Mouse (Mus musculus) liver, embryonic 11.5 days (tissue): ENCODE data around the gene Fntb. TPM values are rescaled to one million over a fixed set of nuclear protein-coding genes. Genes with fewer than 3 reads are reported as not detected.
"Not testable (repeated sequence)": the region's sequence is repeated elsewhere in the genome, so short reads cannot be mapped to it uniquely, and the experiment has no call there.

ENCODE experiments used
- ATAC-seq: fragments of 200-750 bp; cut with Nextera tagmentation; replicated peaks from 2 replicates; pipeline ENCODE4 v1.8.0; 2017; ENCODE audit warnings: moderate number of reproducible peaks, mild to moderate bottlenecking, moderate TSS enrichment, moderate library complexity; ENCODE audit not compliant: low FRiP score
- DNase-seq: peaks from one replicate; pipeline ENCODE4 v3.0.0-alpha.2; 2017; ENCODE audit warnings: low spot score
- H3K27ac ChIP-seq: fragments of 300-500 bp; sonication (generic); 2 replicates; pipeline ENCODE4 v1.5.1; 2014; ENCODE audit warnings: mild to moderate bottlenecking, low read depth, low read length, control low read depth
- H3K27me3 ChIP-seq: fragments of 300-500 bp; sonication (generic); replicated peaks from 2 replicates; pipeline ENCODE4 v1.6.1; 2014; ENCODE audit warnings: low read length, mixed read lengths; ENCODE audit not compliant: control insufficient read depth, insufficient read depth
- H3K36me3 ChIP-seq: fragments of 300-500 bp; sonication (generic); 2 replicates; pipeline ENCODE4 v1.6.1; 2014; ENCODE audit warnings: mild to moderate bottlenecking, low read length, moderate library complexity, mixed read lengths; ENCODE audit not compliant: control insufficient read depth, insufficient read depth
- H3K4me1 ChIP-seq: fragments of 300-500 bp; sonication (generic); replicated peaks from 2 replicates; pipeline ENCODE4 v1.6.1; 2014; ENCODE audit warnings: low read length, mixed read lengths; ENCODE audit not compliant: control insufficient read depth, insufficient read depth
- H3K4me2 ChIP-seq: fragments of 300-500 bp; sonication (generic); 2 replicates; pipeline ENCODE4 v1.6.1; 2014; ENCODE audit warnings: mild to moderate bottlenecking, control low read depth, moderate library complexity
- H3K4me3 ChIP-seq: fragments of 300-500 bp; sonication (generic); 2 replicates; pipeline ENCODE4 v1.5.1; 2014; ENCODE audit warnings: low read depth, low read length, control low read depth
- H3K9ac ChIP-seq: fragments of 300-500 bp; sonication (generic); 2 replicates; pipeline ENCODE4 v1.6.1; 2014; ENCODE audit warnings: low read depth, low read length, control low read depth
- H3K9me3 ChIP-seq: fragments of 300-500 bp; sonication (generic); 2 replicates; pipeline ENCODE4 v1.6.1; 2016; ENCODE audit warnings: low read length, inconsistent platforms, mixed read lengths; ENCODE audit not compliant: control insufficient read depth
- WGBS: fragments of 180-500 bp; shearing (Covaris S2); extraction: QIAGEN DNeasy Blood & Tissue Kit; methylation state at CpG from one replicate; pipeline ENCODE4 v1.1.7; 2014; 5-methylcytosine and 5-hydroxymethylcytosine counted together
- polyA plus RNA-seq: library from polyadenylated mRNA; unstranded; fragments of >200 nt; fragmentation: Nextera tagmentation; extraction: Ambion mirVana; gene quantifications from 2 replicates; pipeline ENCODE4 v1.2.1, GENCODE M21; 2014

Fntb gene
- polyA plus RNA-seq, 1 experiment from 2014 or later = 41.6 TPM

DNA sequence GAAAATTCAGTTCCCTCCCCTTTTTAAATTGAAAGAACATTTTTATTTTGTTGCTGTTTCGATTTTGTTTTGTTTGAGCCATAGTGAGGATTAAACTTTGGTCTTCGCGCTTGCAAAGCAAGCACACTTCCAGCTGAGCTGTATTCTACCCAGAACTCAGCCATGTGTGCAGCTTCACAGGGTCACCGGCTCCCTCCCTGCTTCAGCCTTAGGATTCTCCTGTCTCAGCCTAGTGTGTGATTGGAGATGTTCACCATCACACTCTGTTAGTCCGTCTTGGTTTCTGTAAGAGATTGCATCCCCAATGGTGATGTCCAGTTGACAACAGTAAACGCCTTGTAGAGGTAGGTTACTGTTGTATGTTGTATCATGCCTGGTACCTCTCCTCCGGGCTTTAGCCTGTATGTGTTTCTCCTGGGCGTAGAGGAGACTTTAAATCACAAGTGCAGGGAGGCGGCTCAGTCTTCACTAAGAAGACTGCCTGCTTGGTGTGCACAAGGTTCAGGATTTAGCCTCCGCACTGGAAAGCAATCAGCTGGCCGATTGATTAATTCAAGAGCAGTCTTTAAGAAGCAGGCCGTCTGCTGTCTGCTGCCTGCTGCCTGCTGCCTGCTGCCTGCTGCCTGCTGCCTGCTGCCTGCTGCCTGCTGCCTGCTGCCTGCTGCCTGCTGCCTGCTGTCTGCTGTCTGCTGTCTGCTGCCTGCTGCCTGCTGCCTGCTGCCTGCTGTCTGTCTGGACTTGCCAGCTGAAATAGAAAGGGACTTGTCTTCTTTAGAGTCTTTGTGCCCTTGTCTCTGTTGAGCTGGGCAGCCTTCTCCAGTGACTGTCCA is 15.5 kb downstream of the Fntb start:
- Histone ChIP-seq H3K36me3 (no peaks in the 10 kb centered on the region; the same call in 1 of the 2 replicates), H3K4me3 (no peak overlapping the region), H3K4me2 (no peak overlapping the region), H3K9ac (no peak overlapping the region), H3K4me1 (no peaks in the 10 kb centered on the region), H3K27ac (no peak overlapping the region), H3K27me3 (no peaks in the 10 kb centered on the region), H3K9me3 (no peaks in the 10 kb centered on the region)
- DNase-seq = peak; percentile 22
- no peak for ATAC-seq
- WGBS = 82% methylated on average over 12 of the region's 12 CpGs

DNA sequence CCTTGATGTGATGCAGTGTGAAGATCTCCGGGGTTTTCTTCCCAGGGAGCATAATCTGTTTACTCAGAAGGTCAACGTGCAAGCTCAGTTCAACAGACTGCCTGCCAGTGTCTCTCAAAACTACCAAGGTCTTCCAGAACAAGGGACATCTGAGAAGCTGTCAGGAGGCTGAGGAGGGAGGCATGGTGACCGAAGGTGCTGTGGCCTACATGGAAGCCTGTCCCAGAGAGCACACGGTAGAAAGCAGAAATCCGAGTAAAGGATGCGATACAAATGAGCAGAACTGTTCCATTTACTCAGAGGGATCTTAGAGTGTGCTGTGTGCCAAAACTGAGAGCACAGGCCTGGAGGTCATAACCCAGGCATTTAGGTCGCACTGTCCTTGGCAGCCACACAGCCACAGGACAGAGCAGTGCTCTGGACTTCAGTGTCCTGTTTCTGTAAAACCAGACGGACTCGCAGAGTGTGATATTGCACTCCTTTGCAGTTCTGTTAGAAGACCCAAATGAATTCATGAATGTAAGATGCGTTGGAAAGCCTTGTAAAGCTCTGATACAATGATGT is 18.7 kb downstream of the Fntb start:
- Histone ChIP-seq H3K9me3 (no peaks in the 10 kb centered on the region), H3K4me3 (no peak overlapping the region), H3K27ac (no peak overlapping the region), H3K4me2 (no peak overlapping the region), H3K9ac (no peak overlapping the region), H3K27me3 (no peaks in the 10 kb centered on the region), H3K4me1 (no peaks in the 10 kb centered on the region), H3K36me3 (no peaks in the 10 kb centered on the region)
- 63% methylated on average over 10 of the region's 10 CpGs for WGBS
- no peak for ATAC-seq
- no peak for DNase-seq

DNA sequence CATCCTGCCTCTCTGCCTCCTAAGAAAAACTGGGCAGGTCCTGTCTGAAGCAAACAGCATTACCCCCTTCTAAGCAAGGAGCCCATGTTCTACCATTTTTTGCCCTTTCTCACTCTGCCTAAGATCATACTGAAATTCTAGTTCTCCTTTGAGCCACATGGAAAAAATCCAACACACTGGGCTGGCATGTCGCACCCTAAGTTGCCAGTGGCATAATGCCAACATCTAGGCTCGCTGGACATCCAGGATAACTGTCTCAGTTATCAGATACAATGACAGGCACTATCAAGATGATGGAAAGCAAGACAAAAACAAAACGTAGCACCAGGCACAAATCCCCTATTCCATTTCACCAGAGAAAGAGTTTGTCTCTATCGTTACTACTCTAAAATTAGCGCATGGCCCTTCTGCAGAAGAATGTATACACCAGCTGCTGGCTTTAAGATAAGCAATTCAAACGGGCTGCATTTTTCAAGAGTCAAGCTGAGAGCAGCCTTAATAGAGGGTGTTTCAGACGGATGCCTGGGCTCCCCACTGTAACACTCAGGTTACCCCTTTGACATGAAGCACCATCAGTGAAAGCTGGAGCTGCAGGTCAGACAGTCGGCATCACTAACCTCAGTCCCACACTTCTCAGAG is 25.2 kb downstream of the Fntb start:
- 38% methylated on average over 8 of the region's 8 CpGs for WGBS
- Histone ChIP-seq H3K36me3 (no peaks in the 10 kb centered on the region), H3K4me3 (no peak overlapping the region), H3K4me2 (no peak overlapping the region), H3K27me3 (peaks cover 2% of the 10 kb centered on the region), H3K9ac (no peak overlapping the region), H3K27ac (no peak overlapping the region), H3K4me1 (no peaks in the 10 kb centered on the region), H3K9me3 (no peaks in the 10 kb centered on the region)
- DNase-seq (no peak), ATAC-seq (no peak)

DNA sequence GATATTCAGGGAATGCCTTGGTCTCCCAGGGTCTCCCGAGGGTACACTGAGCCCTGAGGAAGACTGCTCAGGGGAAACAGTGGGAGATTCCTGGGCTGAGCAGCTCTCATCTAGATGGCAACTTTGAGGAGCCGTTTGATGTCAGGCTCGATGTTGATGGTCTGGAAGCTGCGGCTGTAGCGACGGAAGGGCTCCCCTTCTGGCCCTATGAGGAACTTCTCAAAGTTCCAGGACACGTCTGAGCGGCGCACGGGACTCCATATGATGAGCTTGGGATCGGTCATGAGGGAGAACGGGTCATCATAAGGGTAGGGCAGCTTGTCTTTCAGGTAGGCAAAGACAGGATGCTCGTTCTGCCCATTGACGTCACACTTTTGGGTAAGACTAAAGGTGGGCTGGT is 27.2 kb downstream of the Fntb start:
- WGBS = 33% methylated on average over 14 of the region's 14 CpGs
- not testable (repeated sequence) for ATAC-seq, H3K4me3 ChIP-seq, H3K4me2 ChIP-seq, H3K36me3 ChIP-seq, H3K9me3 ChIP-seq, H3K27me3 ChIP-seq, DNase-seq, H3K27ac ChIP-seq, H3K4me1 ChIP-seq, H3K9ac ChIP-seq

DNA sequence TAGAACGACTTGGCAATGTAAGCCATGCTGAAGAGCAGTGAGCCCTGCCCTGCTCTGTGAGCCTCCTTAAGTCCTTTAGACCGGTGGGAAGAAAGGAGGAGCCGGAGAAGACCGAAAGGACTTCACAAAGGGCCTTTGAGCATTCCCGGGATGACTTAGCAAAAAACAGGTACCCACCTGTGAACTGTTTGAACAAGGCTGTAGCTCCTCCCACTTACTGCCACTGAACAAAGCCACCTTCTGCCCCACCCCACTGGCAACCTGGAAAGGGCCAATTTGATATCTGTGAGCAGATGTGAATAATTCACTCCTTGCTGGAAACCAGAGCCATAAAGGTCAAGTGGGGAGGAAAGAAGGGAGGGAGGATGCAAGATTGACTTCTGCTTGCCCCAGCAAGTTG is 30.0 kb downstream of the Fntb start, which contains the start of gene Gpx2:
Gpx2 (minus strand) TSS at position 205 of the 400 bp plus-strand sequence.
- ATAC-seq (no peak), DNase-seq (no peak)
- no peak within 1 kb of the TSS for H3K9ac ChIP-seq
- H3K27ac ChIP-seq = no peak within 1 kb of the TSS
- WGBS = 70% methylated on average over 5 of the region's 5 CpGs
- no peak within 1 kb of the TSS for H3K4me3 ChIP-seq
- H3K27me3 ChIP-seq = peaks cover 6% of the 10 kb centered on the region
- H3K4me1 ChIP-seq = no peaks in the 10 kb centered on the region
- no peaks in the 10 kb centered on the region for H3K9me3 ChIP-seq
- no peak within 1 kb of the TSS for H3K4me2 ChIP-seq
- H3K36me3 ChIP-seq = no peaks in the 10 kb centered on the region

DNA sequence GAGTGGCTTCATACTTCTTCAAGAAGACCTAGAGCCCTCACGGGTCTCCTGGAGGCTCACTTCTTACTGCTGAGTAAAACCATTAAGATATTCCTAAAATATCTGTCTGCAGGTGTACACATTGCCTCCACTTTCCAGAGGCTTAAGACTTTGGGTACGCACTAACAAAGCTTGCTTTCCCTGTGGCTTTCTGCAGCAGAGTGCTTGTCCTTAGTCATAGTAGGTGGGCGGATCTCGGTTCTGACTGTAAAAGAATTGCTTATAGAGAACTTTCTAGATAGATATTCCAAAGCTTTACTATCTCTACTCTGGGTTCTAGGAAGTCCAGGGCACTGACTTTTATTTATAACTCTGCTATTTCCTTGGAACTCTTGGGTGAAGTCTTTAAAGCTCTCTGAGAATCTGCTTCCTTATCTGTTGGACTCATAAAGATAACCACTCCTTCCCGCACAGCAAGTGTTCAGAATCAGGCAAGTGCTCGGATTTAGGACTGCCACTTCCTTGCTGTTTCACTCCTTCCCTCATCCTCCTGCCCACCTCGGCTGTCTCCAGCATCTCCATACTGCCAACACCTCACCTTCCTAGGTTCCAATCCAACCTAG is 31.6 kb downstream of the Fntb start:
- DNase-seq (no peak), ATAC-seq (no peak)
- H3K4me1 ChIP-seq = no peaks in the 10 kb centered on the region
- H3K4me3 ChIP-seq = no peak overlapping the region
- H3K9ac ChIP-seq = no peak overlapping the region
- no peaks in the 10 kb centered on the region for H3K9me3 ChIP-seq
- no peaks in the 10 kb centered on the region for H3K36me3 ChIP-seq
- no peak overlapping the region for H3K27ac ChIP-seq
- no peak overlapping the region for H3K4me2 ChIP-seq
- peaks cover 6% of the 10 kb centered on the region for H3K27me3 ChIP-seq
- 63% methylated on average over 7 of the region's 7 CpGs for WGBS

GRCm38 (mm10) chr12:76798008-76798720 is 32.8 kb downstream of the Fntb start:
- Histone ChIP-seq H3K27ac (no peak overlapping the region), H3K9me3 (no peaks in the 10 kb centered on the region), H3K9ac (no peak overlapping the region), H3K4me3 (no peak overlapping the region), H3K4me2 (no peak overlapping the region), H3K4me1 (no peaks in the 10 kb centered on the region), H3K27me3 (peaks cover 6% of the 10 kb centered on the region; the same call in 1 of the 2 replicates), H3K36me3 (no peaks in the 10 kb centered on the region)
- DNase-seq (no peak), ATAC-seq (no peak)
- 70% methylated on average over 5 of the region's 5 CpGs for WGBS

DNA sequence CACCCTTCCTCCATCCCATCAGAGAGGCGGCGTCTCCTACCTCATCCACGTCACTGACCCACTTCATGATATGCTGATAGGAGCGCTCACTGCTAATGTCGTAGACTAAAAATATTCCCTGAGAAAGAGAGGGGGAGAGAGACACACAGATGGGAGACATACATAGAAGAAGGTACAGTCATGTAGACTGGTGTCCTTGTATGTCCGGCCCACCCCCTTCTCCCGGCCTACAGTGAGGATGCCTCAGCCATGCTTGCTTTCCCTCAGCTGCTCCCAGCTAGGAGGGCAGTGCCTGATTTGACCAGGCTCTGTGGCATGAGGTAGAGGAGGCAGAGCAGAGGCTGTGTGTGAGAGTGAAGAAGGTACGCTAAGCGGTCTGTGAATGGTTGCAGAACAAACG is 37.6 kb downstream of the Fntb start:
- Histone ChIP-seq H3K4me1 (no peaks in the 10 kb centered on the region), H3K36me3 (no peaks in the 10 kb centered on the region), H3K27ac (no peak overlapping the region), H3K4me2 (no peak overlapping the region), H3K9ac (no peak overlapping the region), H3K9me3 (no peaks in the 10 kb centered on the region), H3K4me3 (no peak overlapping the region), H3K27me3 (peaks cover 4% of the 10 kb centered on the region; the same call in 1 of the 2 replicates)
- no peak for DNase-seq
- ATAC-seq = no peak
- 86% methylated on average over 10 of the region's 10 CpGs for WGBS
